Mouse (Mus musculus) hindbrain, embryonic 11.5 days (tissue): ENCODE measurements around the gene Ptpn1. TPM values are rescaled to one million over a fixed set of nuclear protein-coding genes. Genes with fewer than 3 reads are reported as not detected.
A peak's percentile ranks its signal among the peaks of the same experiment; 100 is the strongest.

ENCODE experiments used
- ATAC-seq: fragments of 200-750 bp; cut with Nextera tagmentation; 2 replicates; pipeline ENCODE4 v1.8.0; 2017; ENCODE audit warnings: mild to moderate bottlenecking, moderate TSS enrichment, moderate library complexity; ENCODE audit not compliant: low FRiP score
- DNase-seq: peaks from one replicate; pipeline ENCODE4 v3.0.0-alpha.2; 2015; ENCODE audit warnings: low spot score
- H3K27ac ChIP-seq: fragments of 300-500 bp; sonication (generic); 2 replicates; pipeline ENCODE4 v1.5.1; 2014; ENCODE audit warnings: mild to moderate bottlenecking, low read depth, low read length
- H3K27me3 ChIP-seq: fragments of 300-500 bp; sonication (generic); 2 replicates; pipeline ENCODE4 v1.6.1; 2014; ENCODE audit warnings: mild to moderate bottlenecking, low read length, moderate library complexity, mixed read lengths; ENCODE audit not compliant: control insufficient read depth, insufficient read depth
- H3K36me3 ChIP-seq: fragments of 300-500 bp; sonication (generic); 2 replicates; pipeline ENCODE4 v1.6.1; 2014; ENCODE audit warnings: mild to moderate bottlenecking, low read length, moderate library complexity, mixed read lengths; ENCODE audit not compliant: control insufficient read depth, insufficient read depth
- H3K4me1 ChIP-seq: fragments of 300-500 bp; sonication (generic); replicated peaks from 2 replicates; pipeline ENCODE4 v1.6.1; 2014; ENCODE audit warnings: low read length, mixed read lengths; ENCODE audit not compliant: control insufficient read depth, insufficient read depth
- H3K4me2 ChIP-seq: fragments of 300-500 bp; sonication (generic); replicated peaks from 2 replicates; pipeline ENCODE4 v1.6.1; 2014; ENCODE audit warnings: mild to moderate bottlenecking, low read depth, low read length
- H3K4me3 ChIP-seq: fragments of 300-500 bp; sonication (generic); 2 replicates; pipeline ENCODE4 v1.5.1; 2014; ENCODE audit warnings: low read depth, low read length
- H3K9ac ChIP-seq: fragments of 300-500 bp; sonication (generic); 2 replicates; pipeline ENCODE4 v1.6.1; 2014; ENCODE audit warnings: low read depth, low read length
- H3K9me3 ChIP-seq: fragments of 300-500 bp; sonication (generic); 2 replicates; pipeline ENCODE4 v1.6.1; 2016; ENCODE audit warnings: low read length; ENCODE audit not compliant: control insufficient read depth
- WGBS: fragments of 180-500 bp; shearing (Covaris S2); extraction: QIAGEN DNeasy Blood & Tissue Kit; methylation state at CpG from one replicate; pipeline ENCODE4 v1.1.7; 2014; 5-methylcytosine and 5-hydroxymethylcytosine counted together
- polyA plus RNA-seq: library from polyadenylated mRNA; unstranded; fragments of >200 nt; fragmentation: Nextera tagmentation; extraction: Ambion mirVana; gene quantifications from 2 replicates; pipeline ENCODE4 v1.2.1, GENCODE M21; 2014

Gene Ptpn1
- polyA plus RNA-seq, 1 experiment from 2014 or later = 90.3 TPM

DNA sequence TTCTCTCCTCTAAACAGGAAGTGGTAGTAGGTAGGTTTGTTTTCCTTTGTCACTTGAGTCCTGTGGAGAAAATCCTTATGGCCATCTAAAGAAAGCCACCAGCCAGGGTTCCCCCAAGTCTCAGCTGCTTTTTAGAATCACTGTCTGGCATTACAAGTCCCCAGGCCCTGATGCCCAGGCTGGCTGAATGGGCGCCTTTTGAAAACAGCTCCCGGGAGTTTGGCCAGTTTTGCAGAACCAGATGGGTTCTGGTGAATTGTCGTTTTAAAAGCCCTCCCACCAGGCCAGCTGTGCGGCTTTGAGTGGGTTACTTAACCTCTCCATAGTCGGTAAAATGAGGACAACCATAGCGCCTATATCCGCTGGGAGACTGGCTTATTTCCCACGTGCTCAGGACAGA lies 34.0 kb upstream of the Ptpn1 start:
- H3K4me2 ChIP-seq = no peak overlapping the region
- no peak overlapping the region for H3K9ac ChIP-seq
- no peak overlapping the region for H3K4me3 ChIP-seq
- H3K9me3 ChIP-seq = no peaks in the 10 kb centered on the region
- H3K36me3 ChIP-seq = no peaks in the 10 kb centered on the region
- H3K27ac ChIP-seq = no peak overlapping the region
- H3K4me1 ChIP-seq = peaks cover 3% of the 10 kb centered on the region; the same call in 1 of the 2 replicates
- DNase-seq = no peak
- ATAC-seq = no peak
- H3K27me3 ChIP-seq = peaks cover 4% of the 10 kb centered on the region; the same call in 1 of the 2 replicates
- 75% methylated on average over 8 of the region's 8 CpGs for WGBS

DNA sequence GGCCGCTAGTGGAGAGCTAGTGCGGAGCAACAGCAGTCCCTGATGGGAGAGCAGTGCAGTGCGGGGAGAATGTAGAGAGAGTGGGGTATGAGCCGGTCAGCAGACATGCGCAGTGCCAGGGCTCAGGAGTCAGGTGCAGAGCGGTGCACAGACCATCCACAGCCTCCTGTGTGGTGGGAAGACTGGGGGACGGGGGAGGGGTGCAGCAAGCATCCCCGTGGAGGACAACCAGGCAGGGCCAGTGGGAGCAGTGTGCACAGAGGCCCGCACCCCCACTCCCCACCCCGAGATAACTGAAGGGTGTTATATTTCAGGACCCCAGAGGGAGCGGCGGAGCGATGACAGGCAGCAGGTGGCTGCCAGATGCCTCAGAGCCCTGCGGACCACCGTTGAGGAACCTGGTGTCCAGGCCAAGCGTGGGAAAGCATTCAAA lies 31.9 kb upstream of the Ptpn1 start:
- Histone ChIP-seq H3K36me3 (no peaks in the 10 kb centered on the region), H3K4me1 (peaks cover 3% of the 10 kb centered on the region; the same call in 1 of the 2 replicates), H3K27ac (no peak overlapping the region), H3K9me3 (no peaks in the 10 kb centered on the region), H3K4me2 (no peak overlapping the region), H3K27me3 (peaks cover 4% of the 10 kb centered on the region; the same call in 1 of the 2 replicates), H3K9ac (no peak overlapping the region), H3K4me3 (no peak overlapping the region)
- 27% methylated on average over 16 of the region's 16 CpGs for WGBS
- ATAC-seq (no peak), DNase-seq (peak; percentile 28)

DNA sequence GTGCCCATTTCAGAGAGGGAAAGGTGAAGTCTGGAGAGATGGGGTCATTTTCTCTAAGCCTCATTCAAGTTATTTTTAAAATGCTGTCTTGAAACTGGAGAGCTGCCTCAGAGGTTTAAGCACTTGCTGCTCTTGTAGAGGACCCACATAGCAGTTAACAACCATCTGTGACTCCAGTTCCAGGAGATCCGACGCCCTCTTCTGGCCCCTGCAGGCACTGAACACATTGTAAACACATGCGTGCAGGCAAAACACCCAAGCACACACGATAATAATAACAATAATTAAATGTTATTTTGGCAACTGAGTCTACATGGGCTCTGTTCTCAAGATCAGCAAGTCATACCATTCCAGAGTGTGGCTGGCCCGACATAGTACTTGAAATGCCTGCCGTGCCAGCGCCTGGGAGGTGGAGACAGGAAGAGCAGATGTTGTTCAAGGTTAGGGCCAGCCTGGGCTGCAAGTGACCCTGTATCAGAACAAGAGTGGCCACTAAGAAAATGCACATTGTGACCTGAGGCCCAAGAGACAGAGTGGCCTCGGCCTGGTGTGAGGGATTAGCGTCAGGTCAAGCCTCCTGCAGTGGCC lies 29.6 kb upstream of the Ptpn1 start:
- WGBS = 65% methylated on average over 9 of the region's 9 CpGs
- DNase-seq (no peak), ATAC-seq (no peak)
- Histone ChIP-seq H3K9me3 (no peaks in the 10 kb centered on the region), H3K4me1 (peaks cover 3% of the 10 kb centered on the region; the same call in 1 of the 2 replicates), H3K4me2 (no peak overlapping the region), H3K27me3 (no peaks in the 10 kb centered on the region; the same call in 1 of the 2 replicates), H3K9ac (no peak overlapping the region), H3K36me3 (no peaks in the 10 kb centered on the region), H3K27ac (no peak overlapping the region), H3K4me3 (no peak overlapping the region)

DNA sequence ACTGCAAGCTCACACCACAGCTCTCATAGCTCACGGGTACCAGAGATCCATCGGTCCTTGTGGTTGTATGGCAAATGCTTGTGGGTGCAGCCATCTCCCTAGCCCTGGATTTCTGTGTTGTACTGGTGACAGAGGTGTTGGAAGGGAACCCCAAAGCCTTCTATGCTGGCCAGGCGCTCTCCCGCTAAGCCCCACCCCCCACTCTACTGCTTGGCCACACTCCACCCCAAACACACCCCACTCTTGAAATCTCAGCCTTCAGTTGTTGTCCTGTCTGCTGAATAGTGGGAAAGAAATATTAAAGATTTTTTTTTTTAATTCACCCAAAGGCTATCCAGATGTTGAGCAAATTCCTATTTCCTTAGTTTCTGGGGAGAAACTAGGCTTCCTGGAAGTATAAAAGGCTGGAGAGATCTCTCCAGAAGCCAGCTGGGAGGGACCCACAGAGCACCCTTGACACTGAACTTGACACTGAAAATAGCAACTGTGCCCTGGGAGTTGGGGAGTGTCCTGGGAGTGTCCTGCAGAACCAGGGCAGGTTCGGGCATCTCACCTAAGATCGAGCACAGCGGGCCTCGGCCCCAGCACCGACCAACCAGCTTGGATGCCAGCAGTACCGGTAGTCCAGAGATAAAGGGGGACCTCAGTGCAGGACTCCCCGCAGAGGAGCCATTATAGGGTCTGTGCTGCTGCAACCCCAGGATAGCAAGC lies 28.5 kb upstream of the Ptpn1 start:
- no peaks in the 10 kb centered on the region for H3K9me3 ChIP-seq
- DNase-seq = no peak
- 90% methylated on average over 11 of the region's 11 CpGs for WGBS
- H3K4me3 ChIP-seq = no peak overlapping the region
- H3K27ac ChIP-seq = no peak overlapping the region
- no peaks in the 10 kb centered on the region for H3K36me3 ChIP-seq
- no peak overlapping the region for H3K9ac ChIP-seq
- H3K4me2 ChIP-seq = no peak overlapping the region
- no peak for ATAC-seq
- no peaks in the 10 kb centered on the region; the same call in 1 of the 2 replicates for H3K27me3 ChIP-seq
- H3K4me1 ChIP-seq = peaks cover 3% of the 10 kb centered on the region; the same call in 1 of the 2 replicates

DNA sequence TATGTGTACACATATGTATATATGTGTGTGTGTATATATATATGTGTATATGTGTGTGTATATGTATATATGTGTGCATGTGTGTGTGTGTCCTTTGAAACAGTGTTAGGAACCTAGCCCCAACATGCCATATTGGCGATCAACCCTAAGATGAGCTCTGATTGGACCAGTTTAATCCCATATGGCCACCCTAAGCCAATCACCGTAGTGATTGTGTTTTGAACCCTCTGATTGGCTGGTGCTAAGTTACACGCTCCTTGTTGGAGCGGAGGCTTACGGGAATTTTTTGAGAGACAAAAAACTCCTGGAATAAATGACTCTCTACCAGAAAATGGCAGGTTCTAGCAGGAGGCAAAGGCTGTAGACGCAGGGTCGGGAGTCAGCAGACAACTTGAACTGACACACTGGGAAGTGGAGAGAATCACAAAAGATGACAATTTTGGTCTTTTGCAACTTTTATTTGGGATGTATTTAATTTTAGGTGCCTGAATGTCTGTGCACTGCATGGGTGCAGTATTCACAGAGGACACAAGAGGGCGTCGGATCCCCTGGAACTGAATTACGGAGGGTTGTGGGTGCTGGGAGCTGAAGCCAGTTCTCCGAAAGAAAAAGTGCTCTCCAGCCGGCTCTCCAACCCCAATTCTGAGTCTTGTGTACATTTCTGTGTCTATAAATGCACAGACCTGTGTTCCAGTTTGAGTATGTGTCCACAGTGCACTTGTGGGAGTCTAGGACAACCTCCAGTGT lies 27.1 kb upstream of the Ptpn1 start:
- H3K27me3 ChIP-seq = no peaks in the 10 kb centered on the region; the same call in 1 of the 2 replicates
- H3K27ac ChIP-seq = no peak overlapping the region
- H3K9ac ChIP-seq = no peak overlapping the region
- 77% methylated on average over 12 of the region's 12 CpGs for WGBS
- H3K4me3 ChIP-seq = no peak overlapping the region
- peaks cover 3% of the 10 kb centered on the region; the same call in 1 of the 2 replicates for H3K4me1 ChIP-seq
- DNase-seq = no peak
- no peak for ATAC-seq
- H3K36me3 ChIP-seq = no peaks in the 10 kb centered on the region
- no peaks in the 10 kb centered on the region for H3K9me3 ChIP-seq
- no peak overlapping the region for H3K4me2 ChIP-seq

DNA sequence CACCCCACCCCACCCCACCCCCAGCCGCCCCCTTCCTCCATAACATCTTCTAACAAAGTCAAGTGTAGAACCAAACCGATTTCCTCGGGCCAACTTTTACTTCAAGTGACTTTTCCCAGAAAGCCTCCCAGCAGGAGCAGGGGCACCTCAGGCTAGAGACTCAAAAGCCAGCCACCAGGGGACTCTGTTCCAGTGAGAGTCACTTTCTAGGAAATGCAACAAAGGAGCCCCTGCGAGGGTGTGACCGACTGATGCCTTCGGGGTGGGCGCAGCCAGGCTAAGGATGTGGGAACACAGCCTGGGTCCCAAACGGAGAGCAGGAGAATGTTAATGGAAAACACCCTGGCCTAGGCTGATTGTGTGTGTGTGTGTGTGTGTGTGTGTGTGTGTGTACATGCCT lies 26.3 kb upstream of the Ptpn1 start:
- DNase-seq = no peak
- no peak for ATAC-seq
- Histone ChIP-seq H3K9me3 (no peaks in the 10 kb centered on the region), H3K27me3 (no peaks in the 10 kb centered on the region), H3K4me3 (no peak overlapping the region), H3K4me2 (no peak overlapping the region), H3K4me1 (no peaks in the 10 kb centered on the region), H3K36me3 (no peaks in the 10 kb centered on the region), H3K9ac (no peak overlapping the region), H3K27ac (no peak overlapping the region)
- 47% methylated on average over 8 of the region's 8 CpGs for WGBS

DNA sequence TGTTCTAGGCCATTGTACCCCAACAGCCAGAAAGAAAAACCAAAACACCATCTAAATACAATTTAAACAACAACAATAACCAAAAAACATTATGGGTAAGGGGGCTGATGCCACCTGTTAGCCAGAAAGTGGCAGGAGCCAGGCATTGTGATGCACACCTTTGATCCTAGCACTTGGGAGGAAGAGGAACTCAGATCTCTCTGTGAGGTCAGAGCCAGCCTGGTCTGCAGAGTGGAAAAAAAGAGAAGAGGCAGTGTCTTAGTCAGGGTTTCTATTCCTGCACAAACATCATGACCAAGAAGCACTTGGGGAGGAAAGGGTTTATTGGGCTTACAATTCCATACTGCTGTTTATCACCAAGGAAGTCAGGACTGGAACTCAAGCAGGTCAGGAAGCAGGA lies 25.1 kb upstream of the Ptpn1 start:
- Histone ChIP-seq H3K4me3 (no peak overlapping the region), H3K9me3 (no peaks in the 10 kb centered on the region), H3K4me1 (no peaks in the 10 kb centered on the region), H3K27ac (no peak overlapping the region), H3K4me2 (no peak overlapping the region), H3K27me3 (no peaks in the 10 kb centered on the region), H3K9ac (no peak overlapping the region), H3K36me3 (no peaks in the 10 kb centered on the region)
- DNase-seq (no peak), ATAC-seq (no peak)

DNA sequence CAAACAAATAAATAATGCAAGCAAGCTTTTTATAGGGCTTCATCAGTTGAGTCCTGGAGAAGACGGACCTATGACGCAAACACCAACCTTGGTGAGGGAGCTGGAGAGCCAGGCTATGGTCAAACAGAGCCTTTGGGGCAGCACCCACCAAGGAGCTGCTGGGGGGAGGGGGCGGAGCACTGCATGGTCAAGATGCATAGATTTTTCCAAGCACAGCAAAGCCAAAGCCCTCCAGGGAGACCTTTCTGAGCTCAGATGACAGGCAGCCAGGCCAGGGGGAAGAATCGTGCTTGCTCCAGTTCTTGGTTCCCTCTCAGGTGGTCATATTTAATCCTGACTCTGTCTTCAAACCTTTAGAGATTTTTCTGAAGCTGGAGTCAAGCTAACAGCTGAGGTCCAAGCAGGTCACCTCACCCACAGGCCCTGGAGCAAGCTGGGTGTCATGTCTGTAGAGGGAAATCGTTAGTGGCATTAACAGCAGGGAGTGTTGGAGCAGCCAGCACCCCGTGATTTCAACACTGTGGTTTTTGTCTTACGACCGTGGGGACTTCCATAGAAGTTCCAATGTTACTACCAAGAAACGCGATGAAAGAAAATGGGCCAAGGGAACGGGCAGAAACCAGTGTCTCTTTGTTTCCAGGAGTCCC lies 22.2 kb upstream of the Ptpn1 start:
- no peak for DNase-seq
- no peaks in the 10 kb centered on the region for H3K4me1 ChIP-seq
- no peak overlapping the region for H3K27ac ChIP-seq
- no peak overlapping the region for H3K4me2 ChIP-seq
- no peak overlapping the region for H3K4me3 ChIP-seq
- H3K9ac ChIP-seq = no peak overlapping the region
- ATAC-seq = no peak
- no peaks in the 10 kb centered on the region for H3K36me3 ChIP-seq
- H3K27me3 ChIP-seq = no peaks in the 10 kb centered on the region
- 77% methylated on average over 11 of the region's 11 CpGs for WGBS
- no peaks in the 10 kb centered on the region for H3K9me3 ChIP-seq
